Mouse (Mus musculus): ENCODE data around the gene Cmss1. TPM values are rescaled to one million over a fixed set of nuclear protein-coding genes. Genes with fewer than 3 reads are reported as not detected.
"Not testable (repeated sequence)": the region's sequence is repeated elsewhere in the genome, so short reads cannot be mapped to it uniquely, and the experiment has no call there.

Gene Cmss1
- total and polyA plus RNA-seq, 2 experiments from 2014 or later = 14.7 to 43.4 TPM

- ATAC-seq (ENCODE audit: low FRiP score) (no peak), DNase-seq (ENCODE audit: low spot score) (peak; percentile 7)
- no peaks in the 10 kb centered on the region for H3K4me1 ChIP-seq (ENCODE audit: insufficient read depth, low read length)
- H3K27me3 ChIP-seq (ENCODE audit: insufficient read depth, low read length) = no peaks in the 10 kb centered on the region
- no peak overlapping the region for H3K4me2 ChIP-seq (ENCODE audit: low read depth, low read length, poor library complexity, severe bottlenecking)
- H3K9ac ChIP-seq (replicated peaks; ENCODE audit: low read length, poor library complexity, severe bottlenecking) = no peak overlapping the region
- WGBS = 66% methylated on average over 11 of the region's 11 CpGs
- H3K9me3 ChIP-seq (ENCODE audit: low read length) = no peaks in the 10 kb centered on the region
- no peaks in the 10 kb centered on the region for H3K36me3 ChIP-seq (ENCODE audit: insufficient read depth, low read length)
- no peak overlapping the region for H3K27ac ChIP-seq (ENCODE audit: low read depth, low read length)
- no peak for TF ChIP-seq CTCF (IDR thresholded peaks at IDR 0.05)
- H3K4me3 ChIP-seq (ENCODE audit: low read depth, low read length) = no peak overlapping the region
Observed at GRCm38 (mm10) chr16:57393161-57393560, 213.5 kb downstream of the Cmss1 start.

- no peak for TF ChIP-seq CTCF (IDR thresholded peaks at IDR 0.05)
- Histone ChIP-seq H3K4me3 (ENCODE audit: low read depth, low read length) (no peak overlapping the region), H3K4me1 (ENCODE audit: insufficient read depth, low read length) (no peaks in the 10 kb centered on the region), H3K4me2 (ENCODE audit: low read depth, low read length, poor library complexity, severe bottlenecking) (no peak overlapping the region), H3K9me3 (ENCODE audit: low read length) (no peaks in the 10 kb centered on the region), H3K36me3 (ENCODE audit: insufficient read depth, low read length) (no peaks in the 10 kb centered on the region), H3K27ac (ENCODE audit: low read depth, low read length) (no peak overlapping the region), H3K27me3 (ENCODE audit: insufficient read depth, low read length) (no peaks in the 10 kb centered on the region), H3K9ac (replicated peaks; ENCODE audit: low read length, poor library complexity, severe bottlenecking) (no peak overlapping the region)
- ATAC-seq (ENCODE audit: low FRiP score) = no peak
- 77% methylated on average over 2 of the region's 2 CpGs for WGBS
- DNase-seq (ENCODE audit: low spot score) = no peak
Observed at GRCm38 (mm10) chr16:57392461-57392860, 214.2 kb downstream of the Cmss1 start.

- ATAC-seq (ENCODE audit: low FRiP score); H3K27me3 ChIP-seq (ENCODE audit: insufficient read depth, low read length); H3K4me1 ChIP-seq (ENCODE audit: insufficient read depth, low read length); H3K9ac ChIP-seq (replicated peaks; ENCODE audit: low read length, poor library complexity, severe bottlenecking); DNase-seq (ENCODE audit: low spot score); H3K4me3 ChIP-seq (ENCODE audit: low read depth, low read length); H3K9me3 ChIP-seq (ENCODE audit: low read length); H3K36me3 ChIP-seq (ENCODE audit: insufficient read depth, low read length); H3K27ac ChIP-seq (ENCODE audit: low read depth, low read length); H3K4me2 ChIP-seq (ENCODE audit: low read depth, low read length, poor library complexity, severe bottlenecking): not testable (repeated sequence)
- WGBS = 40% methylated on average over 25 of the region's 39 CpGs
Observed at GRCm38 (mm10) chr16:57391171-57391570, 215.5 kb downstream of the Cmss1 start.

GRCm38 (mm10) chr16:57389566-57390251 is 217.0 kb downstream of the Cmss1 start:
- no peak overlapping the region for H3K4me2 ChIP-seq (ENCODE audit: low read depth, low read length, poor library complexity, severe bottlenecking)
- WGBS = 92% methylated on average over 15 of the region's 15 CpGs
- H3K4me1 ChIP-seq (ENCODE audit: insufficient read depth, low read length) = no peaks in the 10 kb centered on the region
- H3K4me3 ChIP-seq (ENCODE audit: low read depth, low read length) = no peak overlapping the region
- ATAC-seq (ENCODE audit: low FRiP score) = no peak
- no peak for DNase-seq (ENCODE audit: low spot score)
- no peak overlapping the region for H3K27ac ChIP-seq (ENCODE audit: low read depth, low read length)
- H3K9me3 ChIP-seq (ENCODE audit: low read length) = no peaks in the 10 kb centered on the region
- no peaks in the 10 kb centered on the region for H3K36me3 ChIP-seq (ENCODE audit: insufficient read depth, low read length)
- no peak overlapping the region for H3K9ac ChIP-seq (replicated peaks; ENCODE audit: low read length, poor library complexity, severe bottlenecking)
- TF ChIP-seq CTCF (IDR thresholded peaks at IDR 0.05) = no peak
- no peaks in the 10 kb centered on the region for H3K27me3 ChIP-seq (ENCODE audit: insufficient read depth, low read length)

GRCm38 (mm10) chr16:57384274-57384673 is 222.4 kb downstream of the Cmss1 start:
- no peak overlapping the region for H3K4me2 ChIP-seq (ENCODE audit: low read depth, low read length, poor library complexity, severe bottlenecking)
- H3K4me1 ChIP-seq (ENCODE audit: insufficient read depth, low read length) = no peaks in the 10 kb centered on the region
- no peak for ATAC-seq (ENCODE audit: low FRiP score)
- H3K36me3 ChIP-seq (ENCODE audit: insufficient read depth, low read length) = no peaks in the 10 kb centered on the region
- WGBS = 95% methylated on average over 2 of the region's 2 CpGs
- no peaks in the 10 kb centered on the region for H3K9me3 ChIP-seq (ENCODE audit: low read length)
- no peak for TF ChIP-seq CTCF (IDR thresholded peaks at IDR 0.05)
- no peak overlapping the region for H3K27ac ChIP-seq (ENCODE audit: low read depth, low read length)
- H3K9ac ChIP-seq (replicated peaks; ENCODE audit: low read length, poor library complexity, severe bottlenecking) = no peak overlapping the region
- H3K4me3 ChIP-seq (ENCODE audit: low read depth, low read length) = no peak overlapping the region
- no peak for DNase-seq (ENCODE audit: low spot score)
- no peaks in the 10 kb centered on the region for H3K27me3 ChIP-seq (ENCODE audit: insufficient read depth, low read length)

GRCm38 (mm10) chr16:57383266-57383971 is 223.2 kb downstream of the Cmss1 start:
- Histone ChIP-seq H3K9ac (replicated peaks; ENCODE audit: low read length, poor library complexity, severe bottlenecking) (no peak overlapping the region), H3K4me2 (ENCODE audit: low read depth, low read length, poor library complexity, severe bottlenecking) (no peak overlapping the region), H3K27ac (ENCODE audit: low read depth, low read length) (no peak overlapping the region), H3K4me3 (ENCODE audit: low read depth, low read length) (no peak overlapping the region), H3K4me1 (ENCODE audit: insufficient read depth, low read length) (no peaks in the 10 kb centered on the region), H3K36me3 (ENCODE audit: insufficient read depth, low read length) (no peaks in the 10 kb centered on the region), H3K9me3 (ENCODE audit: low read length) (no peaks in the 10 kb centered on the region), H3K27me3 (ENCODE audit: insufficient read depth, low read length) (no peaks in the 10 kb centered on the region)
- ATAC-seq (ENCODE audit: low FRiP score) = no peak
- DNase-seq (ENCODE audit: low spot score) = no peak
- TF ChIP-seq CTCF (IDR thresholded peaks at IDR 0.05) = no peak
- 76% methylated on average over 8 of the region's 8 CpGs for WGBS

Measured in midbrain, postnatal 0 days (tissue).